Mouse (Mus musculus): ENCODE data around the gene Zfp213. TPM values are rescaled to one million over a fixed set of nuclear protein-coding genes. Genes with fewer than 3 reads are reported as not detected.
A peak's percentile ranks its signal among the peaks of the same experiment; 100 is the strongest.

The Zfp213 gene
- polyA plus RNA-seq, 1 experiment from 2014 or later = 22.7 TPM

DNA sequence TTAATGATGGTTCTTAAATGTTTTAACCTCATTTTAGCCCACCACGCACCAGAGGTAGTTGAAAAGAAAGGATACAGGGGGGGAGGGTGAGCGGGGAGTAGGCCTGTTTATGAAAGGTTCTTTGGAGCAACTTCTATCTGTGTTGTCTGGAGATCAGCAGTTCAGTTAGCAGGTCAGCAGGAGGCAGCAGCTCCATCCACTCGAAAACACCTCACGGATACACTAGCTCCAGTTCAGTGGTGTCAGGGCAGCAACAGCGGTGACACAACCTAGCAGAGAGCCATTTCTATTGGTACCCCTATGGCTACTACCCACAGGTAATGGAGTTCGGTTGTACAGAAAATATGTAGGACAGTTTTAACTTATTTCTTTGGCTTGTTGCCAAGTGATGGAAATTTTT, 6.0 kb upstream of the Zfp213 start:
- no peaks in the 10 kb centered on the region for H3K27me3 ChIP-seq
- no peak overlapping the region for H3K4me3 ChIP-seq (replicated peaks)
- no peak overlapping the region for H3K4me2 ChIP-seq
- no peaks in the 10 kb centered on the region for H3K9me3 ChIP-seq
- peak; percentile 31; the same call in 1 of the 2 replicates for ATAC-seq (ENCODE audit: low FRiP score)
- WGBS = 41% methylated on average over 6 of the region's 6 CpGs
- no peak overlapping the region for H3K27ac ChIP-seq
- H3K9ac ChIP-seq = no peak overlapping the region
- peaks cover 20% of the 10 kb centered on the region for H3K36me3 ChIP-seq (replicated peaks)
- H3K4me1 ChIP-seq = peaks cover 4% of the 10 kb centered on the region

DNA sequence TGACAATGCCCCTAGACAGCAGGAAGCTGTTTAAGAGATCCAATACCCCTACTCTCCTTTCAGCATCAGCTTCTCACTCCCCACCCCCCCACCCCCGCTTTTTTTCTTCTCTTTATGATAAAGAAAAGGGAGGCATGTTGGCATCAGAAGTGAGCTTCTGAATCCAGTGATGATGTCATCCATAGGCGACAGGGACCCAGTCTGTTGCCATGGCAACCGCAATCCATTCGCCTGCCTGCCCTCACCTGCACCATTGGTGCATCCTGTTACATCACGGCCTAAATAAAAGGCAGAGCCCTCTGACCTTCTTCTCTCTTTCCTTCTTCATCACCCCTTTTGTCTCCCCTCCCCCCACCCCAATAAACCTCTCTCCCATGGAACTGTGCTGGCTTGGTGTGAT, 4.3 kb upstream of the Zfp213 start:
- Histone ChIP-seq H3K4me2 (no peak overlapping the region), H3K9ac (no peak overlapping the region), H3K27me3 (no peaks in the 10 kb centered on the region), H3K4me1 (peaks cover 11% of the 10 kb centered on the region), H3K27ac (no peak overlapping the region), H3K4me3 (replicated peaks) (no peak overlapping the region), H3K9me3 (no peaks in the 10 kb centered on the region), H3K36me3 (replicated peaks) (0 out of 2 replicates have a peak, but pooled peaks cover 5% of the 10 kb centered on the region)
- ATAC-seq (ENCODE audit: low FRiP score) = no peak
- 32% methylated on average over 5 of the region's 5 CpGs for WGBS

DNA sequence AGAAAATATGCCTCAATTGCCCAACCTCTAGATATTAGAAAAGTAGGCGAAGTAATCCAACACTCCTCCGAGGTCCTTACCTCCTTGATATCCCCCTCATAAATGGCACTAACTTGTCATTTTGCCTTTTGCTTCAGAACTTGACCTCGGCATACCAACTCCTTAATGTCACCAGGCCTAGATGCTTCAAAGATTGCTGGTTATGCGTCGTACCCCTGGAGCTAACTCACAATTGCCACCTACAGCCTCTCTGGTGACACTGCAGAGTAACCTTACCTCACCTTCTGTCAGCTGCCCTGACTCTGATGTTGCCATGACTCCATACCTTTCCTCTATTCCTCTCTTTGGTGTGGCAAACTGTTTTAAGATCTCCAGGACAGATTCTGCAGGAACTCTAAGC, 2.7 kb upstream of the Zfp213 start:
- Histone ChIP-seq H3K27me3 (no peaks in the 10 kb centered on the region), H3K36me3 (replicated peaks) (no peaks in the 10 kb centered on the region), H3K9ac (no peak overlapping the region), H3K4me2 (no peak overlapping the region), H3K27ac (no peak overlapping the region), H3K4me1 (peaks cover 17% of the 10 kb centered on the region), H3K9me3 (no peaks in the 10 kb centered on the region), H3K4me3 (replicated peaks) (no peak overlapping the region)
- WGBS = 63% methylated on average over 5 of the region's 5 CpGs
- no peak for ATAC-seq (ENCODE audit: low FRiP score)

DNA sequence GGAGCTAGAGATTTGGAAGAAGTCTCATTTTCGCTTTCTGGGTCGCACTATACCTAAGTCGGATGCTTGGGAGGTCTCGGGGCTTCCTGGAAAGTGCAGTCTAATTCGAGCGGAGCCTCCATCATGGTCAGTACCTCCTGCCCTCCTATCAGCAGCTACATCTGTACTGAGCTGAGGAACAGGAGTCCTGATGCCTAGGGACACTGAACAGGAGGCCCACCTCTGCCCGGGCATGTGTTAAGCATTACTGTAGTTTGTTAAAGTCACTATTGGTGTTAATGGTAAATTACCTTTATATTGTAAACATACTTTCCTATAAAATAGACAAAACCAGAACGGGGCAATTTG, 304 bp upstream of the Zfp213 start:
- no peaks in the 10 kb centered on the region for H3K27me3 ChIP-seq
- peak; percentile 84 for ATAC-seq (ENCODE audit: low FRiP score)
- H3K9ac ChIP-seq = peak overlapping the region; percentile 83
- 1% methylated on average over 8 of the region's 8 CpGs for WGBS
- peak overlapping the region; percentile 76 for H3K4me2 ChIP-seq
- H3K4me1 ChIP-seq = peaks cover 17% of the 10 kb centered on the region
- H3K9me3 ChIP-seq = no peaks in the 10 kb centered on the region
- H3K27ac ChIP-seq = peak overlapping the region; percentile 91
- peak overlapping the region; percentile 66 for H3K4me3 ChIP-seq (replicated peaks)
- peaks cover 18% of the 10 kb centered on the region for H3K36me3 ChIP-seq (replicated peaks)

DNA sequence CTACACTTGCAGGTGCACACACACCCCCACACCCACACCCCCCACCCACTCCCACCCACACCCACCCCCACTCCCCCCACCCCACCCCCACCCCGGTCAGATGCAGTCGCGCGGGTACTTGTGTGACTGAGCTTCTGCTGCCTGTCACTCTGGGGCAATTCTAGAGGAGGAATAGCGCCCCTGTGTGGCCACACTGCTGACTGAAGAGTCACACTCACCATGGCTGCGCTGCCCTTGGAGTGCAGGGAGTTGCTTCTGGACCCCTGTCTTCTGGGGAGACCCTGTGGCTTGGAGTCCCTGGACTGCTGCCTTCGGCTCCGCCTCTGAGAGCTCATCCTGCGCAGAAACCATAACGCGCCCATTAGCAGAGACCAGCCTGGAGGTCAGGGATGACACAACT, 4.3 kb downstream of the Zfp213 start:
- no peak overlapping the region for H3K9ac ChIP-seq
- no peak overlapping the region for H3K4me2 ChIP-seq
- H3K36me3 ChIP-seq (replicated peaks) = peaks cover 62% of the 10 kb centered on the region
- H3K4me1 ChIP-seq = peaks cover 10% of the 10 kb centered on the region
- no peak overlapping the region for H3K27ac ChIP-seq
- WGBS = 47% methylated on average over 11 of the region's 11 CpGs
- no peak for ATAC-seq (ENCODE audit: low FRiP score)
- no peaks in the 10 kb centered on the region for H3K9me3 ChIP-seq
- no peak overlapping the region for H3K4me3 ChIP-seq (replicated peaks)
- no peaks in the 10 kb centered on the region for H3K27me3 ChIP-seq

DNA sequence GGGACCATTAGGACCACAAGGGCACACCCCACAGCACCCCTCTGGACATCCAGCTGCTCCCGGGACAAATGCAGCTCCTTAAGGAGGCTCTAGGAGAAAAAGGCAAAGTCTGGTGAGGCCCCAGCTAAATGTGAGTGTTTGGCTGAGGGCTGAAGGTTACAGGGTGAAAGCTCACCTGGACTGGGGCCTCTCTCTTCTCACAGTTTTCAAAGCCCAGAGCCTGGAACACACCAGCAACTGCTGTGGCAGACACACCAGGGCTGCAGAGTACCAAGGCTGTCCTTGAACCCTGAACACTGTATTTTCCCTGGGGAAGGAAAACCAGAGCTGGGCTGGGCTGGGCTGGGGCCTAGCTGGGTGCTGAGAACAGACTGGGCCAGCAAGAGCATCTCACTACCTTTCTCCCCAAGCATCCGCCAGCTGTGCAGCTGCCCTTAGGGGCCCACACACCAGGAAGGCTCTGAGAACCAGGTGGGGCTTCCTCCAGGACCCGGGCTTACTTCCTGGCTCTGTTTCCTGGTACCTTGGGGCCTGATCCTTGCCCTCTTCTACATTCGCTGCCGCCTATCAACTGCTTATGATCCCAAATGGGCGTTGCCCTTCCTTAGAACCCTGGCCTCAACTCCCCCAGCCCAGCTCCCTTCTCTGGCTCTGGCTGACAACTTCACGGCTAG, 8.7 kb downstream of the Zfp213 start:
- whole genome bisulfite sequencing = 82% methylated on average over 7 of the region's 7 CpGs
- Histone ChIP-seq H3K4me1 (peaks cover 7% of the 10 kb centered on the region), H3K27me3 (no peaks in the 10 kb centered on the region), H3K27ac (no peak overlapping the region), H3K9ac (0 out of 2 replicates have a peak overlapping the region, but pooled peaks have one; percentile 4), H3K4me3 (replicated peaks) (no peak overlapping the region), H3K9me3 (no peaks in the 10 kb centered on the region), H3K4me2 (no peak overlapping the region), H3K36me3 (replicated peaks) (peaks cover 58% of the 10 kb centered on the region)
- no peak for ATAC-seq (ENCODE audit: low FRiP score)

DNA sequence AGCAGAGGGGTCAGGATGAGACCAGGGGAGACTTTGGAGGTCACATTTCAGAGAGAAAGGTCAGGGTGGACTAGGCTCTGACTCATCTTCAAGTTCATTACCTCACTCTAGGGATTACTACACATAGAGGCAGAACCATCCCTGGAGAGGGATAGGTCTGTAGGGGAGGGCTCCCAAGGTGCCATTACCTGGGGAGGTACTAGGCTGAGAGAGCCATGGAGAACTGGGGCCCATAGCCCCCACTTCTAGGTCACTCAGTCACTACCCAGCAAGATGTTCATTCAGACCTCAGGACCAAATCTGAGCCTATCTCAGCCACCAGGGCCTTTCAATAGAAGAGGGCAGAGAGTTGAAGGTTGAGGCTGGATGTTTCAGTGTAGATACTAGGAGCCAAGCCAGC, 9.7 kb downstream of the Zfp213 start:
- no peaks in the 10 kb centered on the region for H3K9me3 ChIP-seq
- no peak for ATAC-seq (ENCODE audit: low FRiP score)
- H3K36me3 ChIP-seq (replicated peaks) = peaks cover 48% of the 10 kb centered on the region
- peaks cover 14% of the 10 kb centered on the region for H3K4me1 ChIP-seq
- no peak overlapping the region for H3K9ac ChIP-seq
- H3K27ac ChIP-seq = no peak overlapping the region
- H3K4me2 ChIP-seq = no peak overlapping the region
- no peak overlapping the region for H3K4me3 ChIP-seq (replicated peaks)
- H3K27me3 ChIP-seq = no peaks in the 10 kb centered on the region

DNA sequence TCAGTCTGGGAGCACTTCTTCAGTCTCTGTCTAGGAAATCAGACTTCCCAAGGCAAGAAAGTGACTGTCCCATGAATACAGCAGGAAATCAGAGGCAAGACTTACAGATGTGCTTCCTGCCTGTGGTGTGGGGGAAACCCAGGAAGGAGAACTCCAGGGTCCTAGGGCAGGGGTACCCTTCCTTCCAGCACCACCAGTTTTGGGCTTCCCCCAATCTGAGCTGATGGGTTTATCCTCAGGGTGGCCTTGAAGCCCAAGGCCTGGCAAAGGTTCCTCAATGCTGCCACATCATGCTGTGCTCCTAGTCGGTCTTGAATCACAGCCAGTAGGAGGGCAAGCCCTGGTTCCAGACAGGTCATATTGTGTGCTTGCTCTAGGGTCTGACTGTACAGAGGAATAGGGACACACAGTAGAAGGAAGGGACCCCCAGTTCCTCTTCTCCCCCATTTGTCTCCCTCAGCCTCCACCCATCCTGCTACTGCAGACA, 10.4 kb downstream of the Zfp213 start:
- Histone ChIP-seq H3K4me3 (replicated peaks) (no peak overlapping the region), H3K4me2 (no peak overlapping the region), H3K27ac (no peak overlapping the region), H3K9ac (no peak overlapping the region), H3K9me3 (no peaks in the 10 kb centered on the region), H3K4me1 (peaks cover 18% of the 10 kb centered on the region), H3K27me3 (no peaks in the 10 kb centered on the region), H3K36me3 (replicated peaks) (peaks cover 41% of the 10 kb centered on the region)
- no peak for ATAC-seq (ENCODE audit: low FRiP score)
- 80% methylated on average over 1 of the region's 1 CpGs for WGBS

DNA sequence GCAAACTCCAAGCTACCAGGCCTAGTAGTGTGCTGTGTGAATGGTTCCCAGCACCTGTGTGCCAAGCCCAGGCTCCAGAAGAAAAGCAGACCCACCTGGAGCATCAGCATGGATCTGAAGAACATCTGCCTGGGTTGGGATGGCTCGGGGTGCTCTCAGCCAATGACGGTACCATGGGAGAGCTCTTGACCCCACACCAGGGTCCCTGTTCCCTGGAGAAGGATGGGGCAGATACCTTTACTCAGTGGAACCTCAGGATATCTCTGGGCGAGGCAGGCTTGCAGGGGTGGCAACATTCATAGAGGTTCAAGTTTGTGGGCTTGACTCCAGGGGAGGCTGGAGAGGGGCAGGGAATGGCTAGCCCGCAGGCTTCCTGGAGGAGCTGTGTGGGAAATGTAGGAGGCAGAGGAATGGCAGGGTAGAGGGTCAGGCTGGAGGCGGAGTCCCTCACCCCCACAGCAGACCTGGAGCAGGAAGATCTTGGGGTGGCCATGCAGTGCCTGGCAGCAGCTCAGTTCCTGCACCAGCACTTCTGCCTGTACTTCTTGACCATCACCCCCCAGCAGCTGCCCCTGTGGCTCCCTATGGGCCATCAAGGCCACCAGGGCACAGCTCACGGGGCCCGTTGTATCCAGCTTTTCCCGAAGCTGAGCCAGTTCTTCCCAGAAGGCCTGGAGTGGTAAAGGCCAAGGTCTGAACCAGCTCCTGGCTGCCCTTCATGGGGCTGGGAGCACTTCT, 11.0 kb downstream of the Zfp213 start:
- H3K4me2 ChIP-seq = no peak overlapping the region
- WGBS = 86% methylated on average over 8 of the region's 8 CpGs
- H3K4me3 ChIP-seq (replicated peaks) = no peak overlapping the region
- H3K4me1 ChIP-seq = peaks cover 18% of the 10 kb centered on the region
- peaks cover 35% of the 10 kb centered on the region for H3K36me3 ChIP-seq (replicated peaks)
- H3K9me3 ChIP-seq = no peaks in the 10 kb centered on the region
- H3K27me3 ChIP-seq = no peaks in the 10 kb centered on the region
- ATAC-seq (ENCODE audit: low FRiP score) = no peak
- H3K9ac ChIP-seq = no peak overlapping the region
- no peak overlapping the region for H3K27ac ChIP-seq

DNA sequence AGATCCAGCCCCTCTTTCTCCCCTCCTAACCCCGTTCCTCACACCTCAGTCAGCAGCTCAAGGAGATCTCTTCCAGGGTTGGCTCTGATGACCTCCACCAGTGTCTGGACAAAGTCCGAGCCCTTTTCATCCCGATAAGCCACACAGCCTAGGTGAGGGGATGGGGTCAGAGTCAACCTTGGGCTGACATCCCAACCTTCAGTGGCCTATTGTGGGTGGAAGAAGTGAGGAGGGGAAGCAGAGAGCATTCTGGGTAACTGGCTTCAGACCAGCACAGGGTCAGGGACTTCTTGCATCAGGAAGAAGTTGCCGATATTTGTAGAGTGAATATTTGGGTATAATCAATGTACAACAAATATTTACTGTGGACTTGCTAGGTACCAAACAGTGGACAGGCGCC, 12.1 kb downstream of the Zfp213 start:
- Histone ChIP-seq H3K4me2 (no peak overlapping the region), H3K4me3 (replicated peaks) (no peak overlapping the region), H3K36me3 (replicated peaks) (peaks cover 24% of the 10 kb centered on the region), H3K9ac (no peak overlapping the region), H3K9me3 (no peaks in the 10 kb centered on the region), H3K27ac (no peak overlapping the region), H3K4me1 (peaks cover 18% of the 10 kb centered on the region), H3K27me3 (no peaks in the 10 kb centered on the region)
- no peak for ATAC-seq (ENCODE audit: low FRiP score)
- 72% methylated on average over 5 of the region's 5 CpGs for WGBS

DNA sequence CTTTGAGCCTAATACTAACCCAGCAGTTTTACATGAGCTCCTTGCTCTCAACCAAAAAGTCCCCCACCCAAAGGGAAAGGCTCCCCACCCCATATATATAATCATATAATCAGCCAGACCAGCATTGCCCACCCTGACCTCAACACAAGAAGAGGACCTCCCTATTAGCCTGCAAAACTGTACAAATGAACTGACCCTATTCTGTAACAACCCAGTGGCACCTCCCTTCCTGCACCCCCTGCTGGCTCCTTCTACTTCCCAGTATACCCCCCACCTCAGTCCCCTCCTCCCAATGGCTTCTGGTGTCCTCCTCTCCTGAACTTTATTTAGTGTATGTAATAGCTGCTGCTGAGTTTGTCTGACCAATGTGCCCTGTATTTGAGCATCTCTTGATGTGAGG, 12.6 kb downstream of the Zfp213 start:
- Histone ChIP-seq H3K4me2 (peak overlapping the region; percentile 73), H3K27me3 (no peaks in the 10 kb centered on the region), H3K9ac (no peak overlapping the region), H3K4me3 (replicated peaks) (peak overlapping the region; percentile 58), H3K27ac (no peak overlapping the region), H3K9me3 (no peaks in the 10 kb centered on the region), H3K4me1 (peaks cover 18% of the 10 kb centered on the region), H3K36me3 (replicated peaks) (peaks cover 19% of the 10 kb centered on the region)
- no peak for ATAC-seq (ENCODE audit: low FRiP score)

DNA sequence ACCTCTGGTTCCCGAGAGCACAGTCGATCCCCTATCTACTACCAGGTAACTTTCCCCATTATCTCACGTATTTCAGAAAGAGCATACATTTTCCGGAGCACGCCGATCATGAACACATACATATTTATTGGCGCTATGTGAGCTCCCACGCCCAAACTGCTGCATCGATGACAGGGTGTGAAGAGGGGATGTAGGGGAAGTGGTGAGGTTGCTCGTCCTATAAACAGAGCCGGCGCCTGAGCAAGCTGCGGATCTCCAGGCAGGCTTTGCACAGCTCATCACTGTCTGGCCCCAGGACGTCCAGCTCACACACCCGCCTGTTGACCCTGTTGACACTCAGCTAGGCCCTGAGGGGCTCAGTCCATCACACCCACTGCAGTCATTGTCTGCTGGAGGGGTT, 13.2 kb downstream of the Zfp213 start:
- H3K27ac ChIP-seq = peak overlapping the region; percentile 65
- 0 out of 2 replicates have a peak, but pooled peaks cover under 1% of the 10 kb centered on the region for H3K27me3 ChIP-seq
- H3K9me3 ChIP-seq = no peaks in the 10 kb centered on the region
- ATAC-seq (ENCODE audit: low FRiP score) = peak; percentile 6; the same call in 1 of the 2 replicates
- H3K4me2 ChIP-seq = peak overlapping the region; percentile 73
- WGBS = under 1% methylated on average over 15 of the region's 15 CpGs
- H3K4me3 ChIP-seq (replicated peaks) = peak overlapping the region; percentile 58
- peaks cover 13% of the 10 kb centered on the region for H3K36me3 ChIP-seq (replicated peaks)
- peaks cover 18% of the 10 kb centered on the region for H3K4me1 ChIP-seq
- peak overlapping the region; percentile 59 for H3K9ac ChIP-seq
